Mouse (Mus musculus) spleen, embryonic (tissue): ENCODE measurements at regions not wholly inside any gene's neighbourhood (a gene's known extent, or its start where the extent isn't known, plus 50 kb on each side); places are given as distances from the start of the nearest gene placed in this dataset.
"Not testable (repeated sequence)": the region's sequence is repeated elsewhere in the genome, so short reads cannot be mapped to it uniquely, and the experiment has no call there.

Experiments
- CTCF ChIA-PET: fragments of 350-600 bp; sonication (Branson Sonifier 250); formaldehyde crosslinking; loops from one replicate; lab custom pipeline; 2022; lab: Charles Lee

GRCm38 (mm10) chr1:168681685-168682491, 249.8 kb upstream of the Pbx1 start:
- CTCF ChIA-PET = no interaction called here

- CTCF ChIA-PET = no interaction called here
Observed at GRCm38 (mm10) chr1:168680674-168681073, 248.6 kb upstream of the Pbx1 start.

- CTCF ChIA-PET = no interaction called here
Observed at GRCm38 (mm10) chr1:168676418-168677413, 244.6 kb upstream of the Pbx1 start.

DNA sequence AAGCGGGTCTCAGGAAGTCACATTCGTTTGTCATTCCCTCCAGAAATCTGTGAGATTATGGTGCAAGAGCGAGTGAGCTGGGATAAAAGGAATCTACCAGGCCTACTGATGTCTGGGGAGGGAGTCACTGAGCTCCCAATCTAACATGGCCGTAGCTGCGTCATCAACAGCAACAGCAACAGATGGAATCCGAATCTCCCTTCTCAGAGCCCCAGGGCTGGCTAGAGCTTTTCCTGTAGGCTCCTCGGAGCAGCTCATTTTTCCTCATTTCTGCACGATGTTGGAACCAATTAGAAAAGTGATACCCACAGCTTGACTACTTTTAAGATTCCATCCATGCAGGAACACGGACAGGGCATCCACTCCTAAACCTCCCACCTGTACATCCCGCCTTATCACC, 243.7 kb upstream of the Pbx1 start:
- CTCF ChIA-PET = no interaction called here

DNA sequence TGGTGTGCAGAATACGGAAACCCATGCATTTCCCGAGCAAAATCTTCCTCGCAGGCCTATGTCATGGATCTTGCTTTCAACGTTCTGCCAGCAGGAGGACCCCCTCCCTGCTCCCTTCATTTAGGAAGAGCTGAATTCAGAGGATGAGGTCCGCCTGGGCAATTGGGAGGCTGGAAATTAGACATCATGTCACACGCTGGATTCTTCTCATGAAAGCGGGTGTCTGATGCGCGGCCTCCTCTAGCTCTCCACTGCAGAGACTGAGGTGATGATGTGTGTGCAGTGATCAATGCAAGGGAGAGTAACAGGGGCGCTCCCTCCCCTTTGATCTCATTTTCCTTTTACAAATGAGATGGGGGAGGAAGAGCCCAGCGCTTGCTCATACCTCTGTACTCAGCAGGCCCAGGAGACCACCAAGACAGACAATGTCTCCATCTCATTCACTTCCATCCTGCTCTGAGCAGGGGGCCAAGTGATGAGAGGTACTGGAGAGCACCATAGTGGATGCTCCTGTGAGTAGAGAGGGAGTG, 230.8 kb upstream of the Pbx1 start:
- CTCF ChIA-PET = no interaction called here

- CTCF ChIA-PET = no interaction called here
Observed at GRCm38 (mm10) chr1:168660956-168661355, 228.9 kb upstream of the Pbx1 start.

DNA sequence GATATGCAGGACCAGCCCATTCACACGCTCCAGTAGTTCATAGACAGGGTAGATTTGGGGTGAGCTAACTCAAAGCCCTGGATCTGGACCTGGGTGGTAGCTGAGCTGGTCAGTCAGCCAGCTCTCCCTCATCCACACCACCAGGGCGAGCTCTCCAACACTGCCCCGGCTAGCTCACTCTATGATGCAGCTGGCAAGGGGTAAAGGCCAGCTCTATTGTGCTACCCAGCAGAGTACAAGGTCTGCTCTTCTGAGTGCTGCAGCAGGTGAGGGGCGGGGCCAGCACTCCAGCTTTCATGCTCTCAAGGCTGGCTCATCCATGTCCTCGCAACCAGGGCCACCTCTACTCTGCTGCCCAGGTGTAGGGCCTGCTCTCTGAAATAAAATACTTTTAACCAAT, 227.5 kb upstream of the Pbx1 start:
- CTCF ChIA-PET = no interaction called here

DNA sequence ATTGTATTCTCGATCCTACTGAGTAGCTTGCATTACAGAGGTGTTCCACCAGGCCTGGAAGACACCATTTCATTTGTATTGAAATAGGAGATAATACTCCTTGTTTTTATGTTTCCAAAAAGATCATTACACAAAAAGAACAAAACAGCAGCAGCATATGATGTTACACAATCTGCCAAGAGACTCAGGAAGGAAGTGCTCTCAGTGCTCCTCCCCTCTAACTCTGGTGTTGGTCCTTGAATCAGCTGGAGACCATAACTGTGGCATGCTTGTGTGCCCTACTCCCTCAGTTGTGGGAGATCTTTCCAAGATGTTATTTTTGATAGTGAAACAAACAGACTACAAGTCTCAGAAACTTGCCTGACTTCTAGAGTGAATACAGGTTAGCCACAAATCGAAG, 200.8 kb upstream of the Pbx1 start:
- CTCF ChIA-PET = no interaction called here

DNA sequence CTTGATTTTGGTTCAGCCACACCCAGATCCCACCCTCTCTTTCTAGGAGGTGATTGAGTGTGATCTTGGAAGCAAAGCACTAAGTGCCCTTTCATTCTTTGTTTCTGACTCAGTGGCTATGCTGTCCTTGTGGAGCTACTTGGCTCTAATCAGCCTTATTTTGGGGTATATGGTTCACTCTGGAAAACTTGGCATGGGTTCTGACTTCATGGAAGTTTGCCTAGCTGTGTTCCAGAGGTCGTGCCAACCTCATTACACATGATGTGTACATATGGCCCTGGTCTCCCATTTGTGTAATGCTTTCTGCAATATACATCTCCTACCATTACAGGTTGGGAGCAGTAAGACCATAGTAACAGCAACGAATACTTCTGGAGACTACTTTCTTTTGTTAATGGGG, 199.9 kb upstream of the Pbx1 start:
- CTCF ChIA-PET = no interaction called here

DNA sequence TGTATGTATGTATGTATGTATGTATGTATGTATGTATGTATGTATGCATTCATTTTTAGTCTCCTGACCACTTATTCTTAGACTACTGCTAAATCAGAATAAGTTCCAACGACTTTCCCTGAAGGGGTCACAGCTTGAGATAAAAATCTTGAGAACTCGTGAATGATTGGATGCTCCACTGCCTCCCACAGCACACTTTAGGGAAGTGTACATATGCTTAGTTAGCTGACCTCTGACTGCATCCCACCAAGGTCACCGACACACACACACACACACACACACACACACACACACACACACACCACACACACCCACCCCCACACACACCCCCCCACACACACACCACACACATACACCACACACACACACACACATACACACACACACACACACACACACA, 169.9 kb upstream of the Pbx1 start:
- CTCF ChIA-PET = not testable (repeated sequence)

GRCm38 (mm10) chr1:168600461-168601160, 168.5 kb upstream of the Pbx1 start:
- CTCF ChIA-PET = no interaction called here

DNA sequence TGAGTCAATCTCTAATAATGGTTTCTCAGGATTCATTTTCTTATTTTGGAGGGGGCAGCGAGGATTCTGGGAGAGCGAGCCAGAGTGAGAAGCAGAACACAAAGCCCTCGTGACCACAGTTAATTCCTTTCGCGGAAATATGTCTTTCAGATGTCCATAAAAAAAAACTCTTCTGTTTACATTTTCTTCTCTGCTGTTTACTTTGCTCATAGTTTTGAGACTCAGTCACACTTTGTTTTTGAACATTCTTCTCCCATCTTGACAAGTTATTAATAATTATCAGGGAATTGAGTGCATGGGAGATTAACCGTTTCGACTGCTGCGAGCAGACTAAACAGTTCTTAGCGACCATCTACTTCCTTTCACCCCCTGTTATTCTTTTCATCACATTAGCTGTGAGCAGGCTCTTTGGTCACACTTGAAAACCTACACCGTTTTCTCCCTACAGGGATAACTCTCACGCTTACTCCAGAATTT, 166.2 kb upstream of the Pbx1 start:
- CTCF ChIA-PET = no interaction called here

DNA sequence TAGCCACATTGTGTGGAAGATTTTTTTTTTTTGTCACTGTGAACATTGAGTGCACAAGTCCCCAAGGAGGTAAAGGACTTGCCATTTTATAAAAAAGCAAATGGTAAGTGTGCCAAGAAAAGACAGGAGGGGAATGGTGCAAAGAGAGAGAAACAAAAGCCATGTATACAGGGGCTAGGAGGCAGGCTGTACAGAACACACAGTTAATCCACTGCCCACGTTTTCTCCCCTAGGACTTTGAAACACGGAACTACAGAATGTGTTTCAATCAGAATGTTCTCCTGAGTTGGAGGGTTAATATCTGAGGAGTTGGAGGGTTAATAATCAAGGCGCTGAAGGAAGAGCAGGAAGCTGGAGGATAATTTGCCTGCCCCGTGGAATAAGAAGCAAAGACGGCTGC, 165.4 kb upstream of the Pbx1 start:
- CTCF ChIA-PET = no interaction called here

DNA sequence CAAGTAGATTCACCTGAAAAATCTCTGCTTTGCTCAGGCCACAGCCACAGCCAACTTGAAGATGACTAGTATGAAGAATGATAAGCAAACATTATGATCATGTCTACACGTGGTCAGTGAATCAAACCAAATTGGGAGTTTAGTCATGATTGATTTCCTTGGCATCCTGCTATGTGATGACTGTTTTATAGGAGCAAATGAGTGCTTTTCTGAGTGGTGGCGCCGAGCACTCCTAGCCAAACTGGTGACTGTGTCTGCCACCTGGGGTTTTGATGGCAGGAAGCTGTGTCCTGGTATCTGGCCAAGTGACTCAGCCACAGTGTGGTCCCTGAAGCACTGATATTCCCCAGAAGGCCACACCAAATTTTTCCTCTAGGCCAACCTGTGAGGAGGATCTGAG, 152.1 kb upstream of the Pbx1 start:
- CTCF ChIA-PET = no interaction called here

GRCm38 (mm10) chr1:168582434-168582833, 150.4 kb upstream of the Pbx1 start:
- CTCF ChIA-PET = no interaction called here

- CTCF ChIA-PET = no interaction called here
Observed at GRCm38 (mm10) chr1:168569930-168570515, 138.0 kb upstream of the Pbx1 start.

DNA sequence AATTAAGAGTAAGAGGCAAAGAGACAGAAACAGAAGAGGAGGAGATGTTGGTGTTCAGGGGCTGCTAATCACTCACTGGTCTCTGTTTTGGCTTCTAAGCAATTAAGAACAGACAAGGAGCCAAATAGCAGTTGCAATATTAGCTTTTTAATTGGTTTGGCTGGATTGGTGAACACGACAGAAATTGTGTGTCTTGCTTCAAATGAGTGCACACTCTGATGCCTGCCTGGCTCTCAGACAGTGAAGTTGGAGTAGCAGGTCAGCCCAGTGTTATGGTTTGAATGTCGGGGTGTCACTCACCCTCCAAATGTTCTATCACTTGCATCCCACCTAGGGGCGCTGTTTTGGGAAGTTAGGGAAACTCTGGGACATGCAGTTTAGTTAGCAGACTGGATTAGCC, 120.3 kb upstream of the Pbx1 start:
- CTCF ChIA-PET = no interaction called here

DNA sequence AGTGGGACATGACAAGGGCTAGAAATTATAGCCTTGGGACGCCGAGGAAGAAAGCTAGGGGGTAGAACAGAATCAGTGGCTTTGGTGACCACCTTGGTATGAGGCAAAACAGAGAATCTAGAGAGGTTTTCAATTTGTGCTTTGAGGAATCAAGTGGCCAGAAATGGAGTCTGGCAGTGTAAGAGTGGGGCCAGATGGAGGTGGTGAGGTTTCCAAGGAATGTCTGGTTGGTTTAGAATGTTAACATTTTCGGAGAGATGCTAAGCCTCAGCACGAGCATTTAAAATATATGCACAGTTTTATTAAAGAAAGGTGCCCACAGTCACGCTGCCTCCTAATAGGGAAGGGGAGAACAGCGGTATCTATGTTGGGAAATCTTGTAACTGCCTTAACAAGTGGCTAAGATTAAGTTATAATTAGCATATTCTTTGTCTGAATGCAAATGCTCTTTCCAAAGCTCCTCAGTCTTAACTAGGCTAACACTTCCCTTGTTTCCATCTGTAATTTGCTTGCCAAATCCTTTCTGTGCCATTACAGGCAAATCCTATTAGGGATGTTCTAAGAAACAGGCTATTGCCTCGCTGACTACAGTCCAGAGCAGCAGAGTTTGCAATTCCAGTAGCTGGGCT, 117.9 kb upstream of the Pbx1 start:
- CTCF ChIA-PET = no interaction called here

DNA sequence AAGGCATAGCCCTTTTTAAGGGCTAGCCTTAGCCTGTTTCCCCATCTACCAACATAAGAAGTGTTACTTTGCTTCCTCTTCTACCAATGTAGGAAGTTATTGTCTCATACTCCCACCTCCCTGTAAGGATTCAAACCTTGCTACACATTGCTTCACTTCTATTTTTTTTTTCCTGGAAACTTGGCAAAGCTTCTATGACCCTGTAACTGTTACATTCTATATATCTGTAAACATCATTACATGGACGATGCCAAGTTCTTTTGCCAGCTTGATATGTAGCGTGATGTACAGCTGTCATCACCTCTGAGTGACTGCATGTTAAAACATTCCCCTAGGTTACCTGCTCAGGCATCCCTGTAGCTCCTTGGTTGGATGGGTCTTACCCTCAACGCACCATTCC, 114.1 kb upstream of the Pbx1 start:
- CTCF ChIA-PET = no interaction called here

DNA sequence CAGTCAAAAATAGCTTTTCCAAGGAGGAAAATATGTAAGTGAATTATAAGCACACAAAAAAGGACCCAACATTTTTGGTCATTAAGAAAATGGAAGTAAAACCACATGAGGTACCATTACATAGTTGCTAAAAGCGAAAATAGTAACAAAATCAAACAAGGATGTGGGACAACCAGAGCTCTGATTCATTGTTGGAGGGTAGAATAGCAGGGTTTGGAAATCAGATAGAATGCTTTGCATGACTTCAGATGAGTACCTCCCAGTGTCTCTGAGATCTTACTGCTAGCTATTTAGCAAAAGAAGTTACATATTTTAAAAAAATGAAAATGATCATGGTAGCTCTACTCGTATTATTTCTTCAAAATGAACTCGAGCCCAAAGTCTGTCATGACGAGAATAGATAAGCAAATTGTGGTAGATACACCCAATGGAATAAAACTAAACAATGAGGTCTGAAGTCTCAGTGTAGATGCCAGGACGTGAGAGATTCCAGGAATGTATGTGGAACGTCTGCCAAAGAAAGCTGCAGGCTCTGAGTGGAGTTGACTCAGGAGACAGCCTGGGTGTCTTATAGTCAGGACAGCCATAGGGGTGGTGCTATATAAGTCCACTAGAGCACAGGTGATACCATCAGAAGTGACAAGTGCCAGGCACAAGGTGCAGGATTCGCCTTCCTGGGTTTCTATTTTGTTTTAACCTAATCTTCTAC, 113.2 kb upstream of the Pbx1 start:
- CTCF ChIA-PET = no interaction called here
